Mouse (Mus musculus): ENCODE measurements around the gene Pdia5. TPM values are rescaled to one million over a fixed set of nuclear protein-coding genes. Genes with fewer than 3 reads are reported as not detected.
A peak's percentile ranks its signal among the peaks of the same experiment; 100 is the strongest.

Gene Pdia5
- total RNA-seq, 2 experiments from 2014 or later = 6.6 to 7.4 TPM

GRCm38 (mm10) chr16:35485711-35486110, 5.0 kb downstream of the Pdia5 start:
- intact Hi-C loops (cut with DNase I) = no loop called here
- peak; percentile 36 for DNase-seq

- intact Hi-C loops (cut with DNase I) = no loop called here
- no peak for DNase-seq
These were observed 6.0 kb downstream of the Pdia5 start for GRCm38 (mm10) chr16:35484526-35485233.

- intact Hi-C loops (cut with DNase I) = no loop called here
- no peak for DNase-seq
These were observed 6.6 kb downstream of the Pdia5 start for GRCm38 (mm10) chr16:35484105-35484504.

GRCm38 (mm10) chr16:35479301-35479700, 11.4 kb downstream of the Pdia5 start:
- peak; percentile 72 for DNase-seq
- intact Hi-C loops (cut with DNase I) = no loop called here

GRCm38 (mm10) chr16:35477273-35477672, 13.4 kb downstream of the Pdia5 start:
- DNase-seq = no peak
- intact Hi-C loops (cut with DNase I) = no loop called here

- intact Hi-C loops (cut with DNase I) = no loop called here
- DNase-seq = no peak
These were observed 18.0 kb downstream of the Pdia5 start for GRCm38 (mm10) chr16:35472569-35473275.

GRCm38 (mm10) chr16:35471841-35472568, 18.7 kb downstream of the Pdia5 start:
- intact Hi-C loops (cut with DNase I) = no loop called here
- DNase-seq = no peak

- no peak for DNase-seq
- intact Hi-C loops (cut with DNase I) = no loop called here
These were observed 19.7 kb downstream of the Pdia5 start for GRCm38 (mm10) chr16:35470983-35471382.

- intact Hi-C loops (cut with DNase I) = no loop called here
- DNase-seq = peak; percentile 49
These were observed 20.6 kb downstream of the Pdia5 start for GRCm38 (mm10) chr16:35470096-35470495.

- intact Hi-C loops (cut with DNase I) = no loop called here
- no peak for DNase-seq
These were observed 21.7 kb downstream of the Pdia5 start for GRCm38 (mm10) chr16:35469016-35469415.

- intact Hi-C loops (cut with DNase I) = no loop called here
- DNase-seq = no peak
These were observed 23.6 kb downstream of the Pdia5 start for GRCm38 (mm10) chr16:35467044-35467443.

- intact Hi-C loops (cut with DNase I) = no loop called here
These were observed 24.8 kb downstream of the Pdia5 start for GRCm38 (mm10) chr16:35465808-35466351.

GRCm38 (mm10) chr16:35464686-35465308, 25.9 kb downstream of the Pdia5 start:
- intact Hi-C loops (cut with DNase I) = no loop called here
- DNase-seq = no peak

More at GRCm38 (mm10) chr16:35465808-35466351, 24.8 kb downstream of the Pdia5 start:
- peak; percentile 64 for DNase-seq

- no peak for DNase-seq
- intact Hi-C loops (cut with DNase I) = no loop called here
These were observed 27.0 kb downstream of the Pdia5 start for GRCm38 (mm10) chr16:35463708-35464107.

GRCm38 (mm10) chr16:35462955-35463354, 27.7 kb downstream of the Pdia5 start:
- intact Hi-C loops (cut with DNase I) = no loop called here
- no peak for DNase-seq

- DNase-seq = no peak
- intact Hi-C loops (cut with DNase I) = no loop called here
These were observed 31.1 kb downstream of the Pdia5 start for GRCm38 (mm10) chr16:35459584-35459983.

GRCm38 (mm10) chr16:35458297-35458696, 32.4 kb downstream of the Pdia5 start:
- no peak for DNase-seq
- intact Hi-C loops (cut with DNase I) = no loop called here

- DNase-seq = no peak
- intact Hi-C loops (cut with DNase I) = no loop called here
These were observed 33.2 kb downstream of the Pdia5 start for GRCm38 (mm10) chr16:35457488-35457887.

GRCm38 (mm10) chr16:35457011-35457419, 33.7 kb downstream of the Pdia5 start:
- no peak for DNase-seq
- intact Hi-C loops (cut with DNase I) = no loop called here

GRCm38 (mm10) chr16:35456305-35456704, 34.4 kb downstream of the Pdia5 start:
- intact Hi-C loops (cut with DNase I) = no loop called here
- no peak for DNase-seq

GRCm38 (mm10) chr16:35455822-35456221, 34.9 kb downstream of the Pdia5 start:
- no peak for DNase-seq
- intact Hi-C loops (cut with DNase I) = no loop called here
